Mouse (Mus musculus): ENCODE results near the gene Tex22.

DNA sequence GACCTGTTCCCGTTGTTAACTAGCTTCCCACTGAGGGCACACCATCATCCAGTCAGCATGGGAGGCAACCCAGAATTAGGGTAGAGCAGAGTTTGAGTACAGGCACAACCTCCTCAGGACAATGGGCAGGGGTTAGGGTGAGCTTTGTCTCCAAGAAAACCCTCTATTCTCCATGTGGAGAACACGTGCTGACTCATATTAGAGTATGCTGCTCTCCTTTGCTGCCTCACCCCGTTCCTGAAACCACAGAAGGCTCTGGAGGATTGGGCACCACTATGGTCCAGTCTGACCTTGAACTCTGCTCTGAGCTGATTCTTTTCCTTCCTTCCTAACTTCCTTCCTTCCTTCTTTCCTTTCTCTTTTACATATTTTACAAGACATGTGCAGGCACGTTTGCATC lies 35.9 kb upstream of the Tex22 start:
- no peak for TF ChIP-seq EP300 (IDR thresholded peaks at IDR 0.05; ENCODE audit: insufficient read depth, low read depth, low read length)
- no peak for TF ChIP-seq CTCF (IDR thresholded peaks at IDR 0.05)
- TF ChIP-seq POLR2A (IDR thresholded peaks at IDR 0.05; ENCODE audit: insufficient read depth, low read depth, low read length): no peak

All from heart, adult 2 months (tissue).